Mouse (Mus musculus) splenic B cell, adult 2 months (primary cell): ENCODE results near the gene P2ry2.

Experiments used
- DNase-seq: peaks from one replicate; pipeline ENCODE4 v3.0.0-alpha.2; 2011; ENCODE audit warnings: low read depth, low spot score
- H3K27me3 ChIP-seq: 2 replicates; pipeline ENCODE4 v1.6.1; 2012; ENCODE audit warnings: mild to moderate bottlenecking, low read length, moderate library complexity, mixed read lengths; ENCODE audit not compliant: control insufficient read depth, poor library complexity, insufficient read depth, severe bottlenecking
- H3K36me3 ChIP-seq: 2 replicates; pipeline ENCODE4 v1.6.1; 2012; ENCODE audit warnings: mild to moderate bottlenecking, low read length, moderate library complexity, mixed read lengths; ENCODE audit not compliant: control insufficient read depth, poor library complexity, insufficient read depth, severe bottlenecking

Gene P2ry2

DNA sequence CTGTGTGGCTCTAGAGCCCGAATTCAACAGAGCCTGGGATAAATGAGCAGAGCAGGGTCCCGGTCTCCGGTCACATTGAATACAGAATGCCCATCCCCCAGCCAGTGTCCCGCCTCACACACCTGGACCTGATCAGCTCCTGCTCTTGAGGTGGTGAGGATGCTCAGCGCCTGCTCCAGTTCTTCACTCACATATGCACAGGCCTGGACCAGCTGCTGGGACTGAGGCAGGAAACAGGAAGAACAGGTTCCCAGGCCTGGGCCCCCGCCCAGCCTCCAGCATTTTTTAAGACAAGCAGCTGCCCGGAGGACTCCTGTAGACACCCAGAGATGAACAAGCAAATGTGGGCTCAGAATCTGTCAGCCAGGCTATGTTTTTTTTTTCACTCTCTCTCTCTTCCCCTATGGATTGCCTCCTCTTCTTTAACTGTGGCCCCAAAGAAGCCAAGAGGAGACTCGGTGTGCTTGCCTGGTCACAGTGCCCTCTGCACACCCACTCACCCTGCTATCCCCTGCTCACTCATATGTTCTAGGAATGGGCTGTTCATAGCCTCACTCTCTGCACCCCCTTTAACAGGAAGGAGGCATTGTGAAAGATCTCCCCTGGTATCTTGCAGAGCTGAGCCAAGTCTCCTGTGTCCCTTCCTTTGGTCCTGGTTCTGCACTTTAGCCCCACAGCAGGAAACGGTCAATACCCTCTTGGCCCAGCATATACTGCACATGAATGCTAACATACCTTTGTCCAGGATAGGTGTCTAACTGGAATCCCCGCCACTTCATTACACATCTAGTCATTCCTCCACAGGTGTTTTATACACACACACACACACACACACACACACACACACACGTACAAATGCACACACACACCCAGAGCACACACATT, 9.0 kb downstream of the P2ry2 start:
- Histone ChIP-seq H3K27me3 (no peaks in the 10 kb centered on the region), H3K36me3 (no peaks in the 10 kb centered on the region)
- no peak for DNase-seq

DNA sequence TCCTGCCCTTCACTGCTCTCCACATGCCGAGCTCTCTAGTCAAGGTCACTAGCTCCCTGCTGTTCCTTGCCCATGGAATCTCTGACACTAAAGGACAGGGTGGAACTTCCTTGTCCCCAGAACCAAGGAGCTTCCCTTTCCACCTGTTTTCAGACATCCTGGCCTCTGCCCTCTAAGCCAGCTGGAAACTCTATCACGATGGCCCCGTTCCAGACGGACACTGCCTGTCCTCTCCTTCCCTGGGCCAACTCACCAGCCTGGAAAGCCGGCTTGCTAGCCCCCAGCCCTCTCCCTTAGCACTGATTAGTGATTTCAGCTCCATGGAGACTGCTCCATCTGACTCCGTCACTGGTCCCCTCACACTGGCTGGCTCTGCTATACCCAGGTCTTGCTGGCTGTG, 10.4 kb downstream of the P2ry2 start:
- Histone ChIP-seq H3K36me3 (no peaks in the 10 kb centered on the region), H3K27me3 (no peaks in the 10 kb centered on the region)
- no peak for DNase-seq

DNA sequence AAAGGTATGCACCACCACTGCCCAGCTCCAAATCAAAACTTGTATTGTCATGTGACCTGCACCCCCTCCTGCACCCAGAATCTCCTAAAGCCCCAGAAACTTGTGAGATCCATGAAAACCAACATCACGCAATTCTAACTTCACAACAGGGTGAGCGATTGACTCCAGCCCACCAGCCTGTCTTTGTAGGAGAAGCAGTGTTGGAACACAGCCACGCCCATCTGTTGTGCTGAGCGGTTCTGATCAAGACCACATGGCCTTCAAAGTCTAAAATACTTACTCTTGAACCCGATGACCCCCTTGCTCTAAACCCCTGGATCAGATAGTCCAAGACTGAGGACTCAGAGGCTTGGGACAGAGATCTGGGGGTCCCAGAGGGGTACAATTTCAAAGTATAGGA, 13.0 kb downstream of the P2ry2 start:
- Histone ChIP-seq H3K36me3 (no peaks in the 10 kb centered on the region), H3K27me3 (no peaks in the 10 kb centered on the region; the same call in 1 of the 2 replicates)
- no peak for DNase-seq

DNA sequence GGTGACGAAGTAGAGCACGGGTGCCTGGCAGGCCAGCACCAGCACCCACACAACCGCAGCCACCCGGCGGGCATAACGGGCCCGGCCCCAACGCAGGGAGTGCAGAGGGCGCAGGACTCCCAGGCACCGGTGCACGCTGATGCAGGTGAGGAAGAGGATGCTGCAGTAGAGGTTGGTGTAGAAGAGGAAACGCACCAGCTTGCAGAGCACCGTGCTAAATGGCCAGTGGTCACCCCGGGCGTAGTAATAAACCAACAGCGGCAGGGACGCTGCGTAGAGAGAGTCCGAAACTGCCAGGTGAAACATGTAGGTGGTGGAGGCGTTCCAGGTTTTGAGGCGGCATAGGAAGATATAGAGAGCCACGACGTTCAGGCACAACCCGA, 14.1 kb downstream of the P2ry2 start:
- Histone ChIP-seq H3K27me3 (no peaks in the 10 kb centered on the region; the same call in 1 of the 2 replicates), H3K36me3 (no peaks in the 10 kb centered on the region)
- DNase-seq: no peak

DNA sequence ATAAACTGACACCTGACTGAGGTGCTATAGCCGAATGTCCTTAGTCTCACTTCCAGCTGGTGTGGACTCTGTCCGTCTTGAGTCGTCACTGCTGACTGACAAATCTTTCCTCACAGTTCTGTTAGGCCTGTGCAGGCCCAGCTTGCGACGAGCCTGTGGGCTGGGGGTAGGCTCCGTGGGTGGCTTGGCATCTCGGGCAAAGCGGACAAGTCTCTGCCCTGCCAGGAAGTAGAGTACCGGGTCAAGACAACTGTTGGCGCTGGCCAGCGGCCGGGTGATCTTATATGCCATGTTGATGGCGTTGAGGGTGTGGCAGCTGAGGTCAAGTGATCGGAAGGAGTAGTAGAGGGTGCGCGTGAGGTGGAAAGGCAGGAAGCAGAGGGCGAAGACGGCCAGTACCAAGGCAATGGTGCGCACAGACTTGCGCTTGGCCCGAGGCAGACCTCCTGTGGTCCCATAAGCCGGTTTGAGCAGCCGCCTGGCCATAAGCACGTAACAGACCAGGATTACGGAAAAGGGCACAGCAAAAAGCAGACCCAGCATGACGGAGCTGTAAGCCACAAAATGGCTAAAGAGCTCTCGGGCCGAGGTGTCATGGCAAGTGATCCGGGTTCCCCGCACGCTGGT, 14.6 kb downstream of the P2ry2 start:
- no peak for DNase-seq
- Histone ChIP-seq H3K27me3 (no peaks in the 10 kb centered on the region; the same call in 1 of the 2 replicates), H3K36me3 (no peaks in the 10 kb centered on the region)

DNA sequence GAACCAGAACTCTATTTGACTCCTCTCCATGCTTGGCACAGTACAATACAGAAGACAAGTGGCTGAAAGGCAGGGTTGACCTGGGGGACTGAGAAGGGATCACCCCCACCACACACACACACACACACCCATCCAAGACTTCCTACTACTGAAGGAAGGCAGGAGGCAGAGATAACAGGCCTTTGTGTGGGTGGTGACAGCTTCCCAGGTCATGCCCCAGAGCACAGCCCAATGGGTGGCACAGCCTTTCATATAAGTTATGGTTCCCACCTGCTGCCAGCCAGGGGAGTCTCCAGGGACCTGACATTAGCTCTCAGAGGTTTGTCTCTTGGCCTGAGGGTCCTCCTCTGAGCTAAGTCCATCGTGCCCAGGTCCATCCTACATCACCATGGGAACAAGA, 15.5 kb downstream of the P2ry2 start:
- Histone ChIP-seq H3K36me3 (no peaks in the 10 kb centered on the region), H3K27me3 (no peaks in the 10 kb centered on the region; the same call in 1 of the 2 replicates)
- DNase-seq: no peak

GRCm38 (mm10) chr7:100995951-100996350, 16.7 kb downstream of the P2ry2 start:
- no peaks in the 10 kb centered on the region for H3K36me3 ChIP-seq
- DNase-seq: no peak
- H3K27me3 ChIP-seq: no peaks in the 10 kb centered on the region; the same call in 1 of the 2 replicates

DNA sequence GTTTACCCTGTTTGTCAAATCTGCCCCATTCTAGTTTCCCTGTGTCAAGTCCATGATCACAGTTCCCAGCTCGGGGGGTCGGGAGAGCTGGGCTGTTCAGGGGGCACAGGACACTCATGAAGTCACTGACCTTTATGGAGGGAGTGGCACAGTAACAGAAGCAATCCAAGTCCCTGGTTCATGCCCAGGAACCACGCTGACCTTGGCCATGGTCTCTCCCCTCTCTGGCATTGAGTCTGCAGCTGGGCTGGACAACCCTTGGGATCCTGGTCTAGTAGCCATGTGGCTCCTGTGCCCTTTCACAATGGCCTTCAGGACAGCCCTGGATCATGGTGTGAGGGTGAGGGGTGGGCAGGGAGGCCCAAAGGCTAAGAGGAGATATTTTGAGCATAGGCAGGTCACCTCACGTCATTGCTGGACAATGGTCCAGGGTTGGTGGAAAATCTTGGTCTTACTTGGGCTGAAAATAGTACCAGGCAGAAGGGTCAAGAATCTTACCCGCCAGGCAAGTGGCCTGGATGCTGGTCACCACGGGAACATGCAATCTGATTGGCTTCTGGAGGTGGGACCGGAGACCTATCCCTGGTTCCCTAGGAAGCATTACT, 17.3 kb downstream of the P2ry2 start:
- H3K27me3 ChIP-seq: no peaks in the 10 kb centered on the region; the same call in 1 of the 2 replicates
- no peak for DNase-seq
- H3K36me3 ChIP-seq: no peaks in the 10 kb centered on the region

DNA sequence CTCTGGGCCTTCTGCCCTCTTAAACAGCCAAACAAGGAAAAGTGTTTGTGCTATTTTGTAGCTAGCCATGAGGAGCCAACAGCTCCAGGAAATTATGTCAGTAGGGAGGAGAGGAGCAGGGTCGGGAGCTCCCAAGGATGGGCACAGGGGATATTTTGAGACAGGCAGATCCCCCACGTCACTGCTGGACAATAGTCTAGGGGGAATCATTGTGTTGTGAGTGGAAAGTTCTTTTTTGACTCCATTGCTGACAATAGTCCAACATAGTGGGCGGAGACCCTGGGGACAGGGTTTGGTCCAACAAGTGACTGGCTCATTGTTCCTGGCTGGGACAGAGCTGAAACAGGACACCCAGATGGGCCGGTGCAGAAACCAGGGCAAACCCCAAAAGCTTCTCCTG, 19.5 kb downstream of the P2ry2 start:
- DNase-seq: no peak
- no peaks in the 10 kb centered on the region; the same call in 1 of the 2 replicates for H3K27me3 ChIP-seq
- no peaks in the 10 kb centered on the region for H3K36me3 ChIP-seq

- peak; percentile 14 for DNase-seq
- H3K27me3 ChIP-seq: no peaks in the 10 kb centered on the region; the same call in 1 of the 2 replicates
- H3K36me3 ChIP-seq: no peaks in the 10 kb centered on the region
These were observed 20.7 kb downstream of the P2ry2 start for GRCm38 (mm10) chr7:100991972-100992371.

- Histone ChIP-seq H3K36me3 (no peaks in the 10 kb centered on the region), H3K27me3 (no peaks in the 10 kb centered on the region; the same call in 1 of the 2 replicates)
- DNase-seq: no peak
These were observed 21.9 kb downstream of the P2ry2 start for GRCm38 (mm10) chr7:100990636-100991311.

GRCm38 (mm10) chr7:100988092-100988491, 24.6 kb downstream of the P2ry2 start:
- H3K36me3 ChIP-seq: no peaks in the 10 kb centered on the region
- H3K27me3 ChIP-seq: no peaks in the 10 kb centered on the region
- DNase-seq: peak; percentile 80

DNA sequence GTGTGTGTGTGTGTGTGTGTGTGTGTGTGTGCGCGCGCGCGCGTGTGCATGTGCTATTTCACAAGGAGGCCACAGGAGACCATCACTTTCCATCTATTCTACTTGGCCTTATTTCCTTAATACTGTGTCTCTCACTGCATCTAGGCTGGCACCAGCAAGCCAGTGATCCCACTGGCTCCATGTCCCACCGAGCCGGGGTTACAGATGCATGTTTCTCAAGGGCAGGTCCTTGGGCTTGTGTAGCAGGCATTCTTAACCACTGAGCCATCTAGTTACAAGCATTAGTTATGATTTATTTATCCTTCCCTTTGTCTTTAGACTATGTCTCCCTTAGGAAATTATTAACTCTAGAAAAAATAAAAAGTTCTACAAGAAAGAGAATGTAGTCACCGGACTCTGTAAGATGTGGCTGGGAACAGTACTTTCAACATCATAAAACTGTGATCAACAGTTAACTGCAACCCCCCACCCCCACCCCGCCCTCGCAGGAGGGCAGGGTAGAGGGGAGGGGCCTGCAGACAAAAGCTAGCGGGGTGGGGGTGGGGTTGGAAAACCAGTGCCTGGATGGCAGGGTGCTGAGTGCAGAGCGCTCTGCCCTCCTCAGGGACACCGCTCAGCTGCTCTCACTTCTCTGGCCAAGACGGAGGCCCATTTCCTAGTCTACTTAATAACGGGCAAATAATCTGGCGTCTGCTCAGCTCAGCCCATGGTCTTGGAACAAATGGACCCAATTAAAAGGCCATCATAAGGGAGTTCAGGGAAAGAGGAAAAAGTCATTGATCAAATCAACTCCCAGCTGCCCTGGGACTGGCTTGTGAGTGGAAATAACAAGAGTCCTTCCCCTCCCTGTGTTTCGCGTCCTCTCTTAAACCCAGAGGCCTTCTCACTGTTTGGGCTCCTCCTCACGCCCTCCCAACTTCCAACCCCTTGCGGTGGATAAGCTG, 27.9 kb downstream of the P2ry2 start:
- no peaks in the 10 kb centered on the region for H3K27me3 ChIP-seq
- no peak for DNase-seq
- H3K36me3 ChIP-seq: no peaks in the 10 kb centered on the region

GRCm38 (mm10) chr7:100979175-100979574, 33.5 kb downstream of the P2ry2 start:
- no peaks in the 10 kb centered on the region for H3K27me3 ChIP-seq
- DNase-seq: no peak
- no peaks in the 10 kb centered on the region for H3K36me3 ChIP-seq
